Mouse (Mus musculus): ENCODE data around the gene Serac1. TPM values are rescaled to one million over a fixed set of nuclear protein-coding genes. Genes with fewer than 3 reads are reported as not detected.

Serac1 gene
- polyA plus RNA-seq, 2 experiments, result 0.69 to 1.6 TPM

- H3K9ac ChIP-seq (replicated peaks), result no peak overlapping the region
- no peaks in the 10 kb centered on the region for H3K36me3 ChIP-seq (replicated peaks; ENCODE audit: control insufficient read depth, insufficient read depth, low read depth)
- no peaks in the 10 kb centered on the region for H3K9me3 ChIP-seq (ENCODE audit: control insufficient read depth, low read length)
- no peak overlapping the region for H3K27ac ChIP-seq
- WGBS (ENCODE audit: insufficient replicate concordance), result 62% methylated on average over 3 of the region's 3 CpGs
- ATAC-seq (ENCODE audit: insufficient read depth) (no peak), DNase-seq (ENCODE audit: low read depth in 3 of 3, low spot score in 3 of 3) (no peak)
- H3K4me3 ChIP-seq (ENCODE audit: insufficient read depth in 1 of 2, low read depth in 2 of 2, low read length in 2 of 2), result no peak overlapping the region
- H3K27me3 ChIP-seq (ENCODE audit: control insufficient read depth, insufficient read depth, low read length), result no peaks in the 10 kb centered on the region
- no peak overlapping the region for H3K4me2 ChIP-seq (ENCODE audit: low read depth)
- no peaks in the 10 kb centered on the region; a peak in 1 of 4 replicates for H3K4me1 ChIP-seq (replicated peaks; ENCODE audit: control insufficient read depth in 2 of 2, insufficient read depth in 2 of 2, low read length in 1 of 2)
- TF ChIP-seq CTCF (IDR thresholded peaks at IDR 0.05; ENCODE audit: low read depth) (no peak), EP300 (IDR thresholded peaks at IDR 0.05; ENCODE audit: low read depth) (no peak)
Observed at GRCm38 (mm10) chr17:6117917-6118316, 38.4 kb upstream of the Serac1 start.

- Histone ChIP-seq H3K4me3 (ENCODE audit: insufficient read depth in 1 of 2, low read depth in 2 of 2, low read length in 2 of 2) (no peak overlapping the region), H3K9ac (replicated peaks) (no peak overlapping the region), H3K4me1 (replicated peaks; ENCODE audit: control insufficient read depth in 2 of 2, insufficient read depth in 2 of 2, low read length in 1 of 2) (no peaks in the 10 kb centered on the region; a peak in 1 of 4 replicates), H3K27me3 (ENCODE audit: control insufficient read depth, insufficient read depth, low read length) (no peaks in the 10 kb centered on the region), H3K4me2 (ENCODE audit: low read depth) (no peak overlapping the region), H3K27ac (no peak overlapping the region), H3K36me3 (replicated peaks; ENCODE audit: control insufficient read depth, insufficient read depth, low read depth) (no peaks in the 10 kb centered on the region), H3K9me3 (ENCODE audit: control insufficient read depth, low read length) (no peaks in the 10 kb centered on the region)
- no peak for ATAC-seq (ENCODE audit: insufficient read depth)
- 70% methylated on average over 4 of the region's 4 CpGs for WGBS (ENCODE audit: insufficient replicate concordance)
- TF ChIP-seq EP300 (IDR thresholded peaks at IDR 0.05; ENCODE audit: low read depth), result no peak
- TF ChIP-seq CTCF (IDR thresholded peaks at IDR 0.05; ENCODE audit: low read depth), result no peak
- DNase-seq (ENCODE audit: low read depth in 3 of 3, low spot score in 3 of 3), result no peak
Observed at GRCm38 (mm10) chr17:6117148-6117725, 37.7 kb upstream of the Serac1 start.

DNA sequence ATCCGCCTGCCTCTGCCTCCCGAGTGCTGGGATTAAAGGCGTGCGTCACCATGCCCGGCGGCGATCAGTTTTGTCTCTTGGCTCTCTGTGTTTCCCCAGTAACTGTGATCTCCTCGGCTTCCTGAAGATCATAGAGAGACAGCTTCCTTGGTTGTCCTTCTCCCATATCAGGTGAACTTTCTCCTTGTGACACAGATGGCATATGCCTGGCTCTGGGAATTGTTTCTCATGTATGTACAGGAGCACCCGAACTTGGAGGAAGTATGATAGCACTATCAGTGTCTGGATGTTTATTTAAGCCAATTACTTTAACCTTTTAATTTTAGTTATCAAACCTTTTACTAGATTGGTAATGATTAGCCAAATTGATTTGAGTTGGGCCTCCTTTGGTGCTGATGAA, 35.5 kb upstream of the Serac1 start:
- no peaks in the 10 kb centered on the region for H3K36me3 ChIP-seq (replicated peaks; ENCODE audit: control insufficient read depth, insufficient read depth, low read depth)
- no peaks in the 10 kb centered on the region; a peak in 1 of 4 replicates for H3K4me1 ChIP-seq (replicated peaks; ENCODE audit: control insufficient read depth in 2 of 2, insufficient read depth in 2 of 2, low read length in 1 of 2)
- ATAC-seq (ENCODE audit: insufficient read depth), result no peak
- TF ChIP-seq EP300 (IDR thresholded peaks at IDR 0.05; ENCODE audit: low read depth) (no peak), CTCF (IDR thresholded peaks at IDR 0.05; ENCODE audit: low read depth) (no peak)
- no peak for DNase-seq (ENCODE audit: low read depth in 3 of 3, low spot score in 3 of 3)
- H3K4me3 ChIP-seq (ENCODE audit: insufficient read depth in 1 of 2, low read depth in 2 of 2, low read length in 2 of 2), result no peak overlapping the region
- H3K27ac ChIP-seq, result no peak overlapping the region
- H3K9me3 ChIP-seq (ENCODE audit: control insufficient read depth, low read length), result no peaks in the 10 kb centered on the region
- H3K9ac ChIP-seq (replicated peaks), result no peak overlapping the region
- no peaks in the 10 kb centered on the region for H3K27me3 ChIP-seq (ENCODE audit: control insufficient read depth, insufficient read depth, low read length)
- H3K4me2 ChIP-seq (ENCODE audit: low read depth), result no peak overlapping the region
- 73% methylated on average over 9 of the region's 9 CpGs for WGBS (ENCODE audit: insufficient replicate concordance)

- no peak for ATAC-seq (ENCODE audit: insufficient read depth)
- 67% methylated on average over 6 of the region's 6 CpGs for WGBS (ENCODE audit: insufficient replicate concordance)
- Histone ChIP-seq H3K9me3 (ENCODE audit: control insufficient read depth, low read length) (no peaks in the 10 kb centered on the region), H3K9ac (replicated peaks) (no peak overlapping the region), H3K4me3 (ENCODE audit: insufficient read depth in 1 of 2, low read depth in 2 of 2, low read length in 2 of 2) (no peak overlapping the region), H3K36me3 (replicated peaks; ENCODE audit: control insufficient read depth, insufficient read depth, low read depth) (no peaks in the 10 kb centered on the region), H3K4me2 (ENCODE audit: low read depth) (no peak overlapping the region), H3K4me1 (replicated peaks; ENCODE audit: control insufficient read depth in 2 of 2, insufficient read depth in 2 of 2, low read length in 1 of 2) (no peaks in the 10 kb centered on the region; a peak in 1 of 4 replicates), H3K27me3 (ENCODE audit: control insufficient read depth, insufficient read depth, low read length) (no peaks in the 10 kb centered on the region; the same call in 1 of the 2 replicates), H3K27ac (no peak overlapping the region)
- no peak for DNase-seq (ENCODE audit: low read depth in 3 of 3, low spot score in 3 of 3)
- no peak for TF ChIP-seq CTCF (IDR thresholded peaks at IDR 0.05; ENCODE audit: low read depth)
- TF ChIP-seq EP300 (IDR thresholded peaks at IDR 0.05; ENCODE audit: low read depth), result no peak
Observed at GRCm38 (mm10) chr17:6113653-6114052, 34.1 kb upstream of the Serac1 start.

- Histone ChIP-seq H3K27ac (no peak overlapping the region), H3K4me3 (ENCODE audit: insufficient read depth in 1 of 2, low read depth in 2 of 2, low read length in 2 of 2) (no peak overlapping the region), H3K27me3 (ENCODE audit: control insufficient read depth, insufficient read depth, low read length) (peaks cover 10% of the 10 kb centered on the region; the same call in 1 of the 2 replicates), H3K36me3 (replicated peaks; ENCODE audit: control insufficient read depth, insufficient read depth, low read depth) (no peaks in the 10 kb centered on the region), H3K4me2 (ENCODE audit: low read depth) (no peak overlapping the region), H3K9me3 (ENCODE audit: control insufficient read depth, low read length) (no peaks in the 10 kb centered on the region), H3K9ac (replicated peaks) (no peak overlapping the region), H3K4me1 (replicated peaks; ENCODE audit: control insufficient read depth in 2 of 2, insufficient read depth in 2 of 2, low read length in 1 of 2) (peaks cover under 1 to 1% of the 10 kb centered on the region in 2 experiments; a peak in 2 of 4 replicates)
- no peak for DNase-seq (ENCODE audit: low read depth in 3 of 3, low spot score in 3 of 3)
- TF ChIP-seq CTCF (IDR thresholded peaks at IDR 0.05; ENCODE audit: low read depth) (no peak; the same call in 1 of the 2 replicates), EP300 (IDR thresholded peaks at IDR 0.05; ENCODE audit: low read depth) (no peak)
- ATAC-seq (ENCODE audit: insufficient read depth), result no peak
- 73% methylated on average over 3 of the region's 3 CpGs for WGBS (ENCODE audit: insufficient replicate concordance)
Observed at GRCm38 (mm10) chr17:6110956-6111355, 31.4 kb upstream of the Serac1 start.

Data from liver, embryonic 14.5 days (tissue).